Mouse (Mus musculus): Measurements from ENCODE around the gene Dgkh. TPM values are rescaled to one million over a fixed set of nuclear protein-coding genes. Genes with fewer than 3 reads are reported as not detected.

Dgkh gene
- total and polyA plus RNA-seq, 2 experiments = 0.24 to 1.8 TPM

DNA sequence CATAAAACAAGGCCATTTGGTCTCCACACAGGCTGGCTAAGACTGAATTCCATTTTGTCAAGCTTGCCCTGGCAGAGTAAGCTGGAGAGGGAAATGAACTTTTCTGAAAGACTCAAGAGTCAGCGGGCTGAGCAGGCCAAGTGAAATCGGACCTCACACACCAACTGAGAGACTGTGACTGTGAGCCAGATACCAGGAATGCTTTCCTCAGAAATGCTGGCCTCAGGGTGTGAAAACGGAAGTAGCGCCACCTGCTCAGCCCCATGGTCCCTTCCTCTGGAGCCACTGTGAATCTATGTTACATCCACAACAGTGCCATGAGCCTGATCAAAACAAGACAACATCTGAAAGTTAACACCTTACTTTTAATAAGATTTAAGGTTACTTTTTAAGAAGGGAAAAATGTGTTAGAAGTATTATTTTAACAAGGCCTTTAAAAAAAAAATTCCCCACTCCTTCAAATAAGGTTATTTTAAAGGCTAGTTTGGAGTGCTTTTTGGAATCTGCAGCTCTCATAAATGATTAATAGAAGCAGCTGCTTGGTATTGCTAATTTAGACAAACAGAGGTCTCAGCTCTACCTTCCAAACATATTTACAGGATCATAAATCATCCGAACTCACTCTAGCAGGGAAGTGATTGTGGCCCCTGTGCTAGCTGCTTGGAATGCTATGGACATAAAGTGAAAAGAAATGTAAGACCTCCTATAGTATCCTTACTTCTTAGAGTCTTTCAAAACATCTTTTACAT, 193.8 kb downstream of the Dgkh start:
- no peak for TF ChIP-seq CTCF (IDR thresholded peaks at IDR 0.05; ENCODE audit: low read depth, low read length)
- no peak for TF ChIP-seq POLR2A (IDR thresholded peaks at IDR 0.05; ENCODE audit: extremely low read depth, insufficient read depth, low read length)
- Histone ChIP-seq H3K27ac (replicated peaks; ENCODE audit: insufficient read depth, low read depth, low read length) (no peak overlapping the region), H3K9ac (ENCODE audit: low read depth, low read length) (no peak overlapping the region), H3K4me3 (ENCODE audit: insufficient read depth, low read depth, low read length) (no peak overlapping the region), H3K79me2 (ENCODE audit: control insufficient read depth, insufficient read depth, low read length) (peaks cover 10% of the 10 kb centered on the region; the same call in 1 of the 2 replicates), H3K27me3 (ENCODE audit: control insufficient read depth, insufficient read depth, low read length) (no peaks in the 10 kb centered on the region), H3K36me3 (ENCODE audit: control insufficient read depth, insufficient read depth, low read length) (no peaks in the 10 kb centered on the region), H3K4me1 (ENCODE audit: control insufficient read depth, insufficient read depth, low read length) (peaks cover 2% of the 10 kb centered on the region; the same call in 1 of the 2 replicates)
- no peak for DNase-seq (ENCODE audit: extremely low read depth, low read depth, low spot score)
- WGBS = 60% methylated on average over 5 of the region's 5 CpGs

- H3K9ac ChIP-seq (ENCODE audit: low read depth, low read length) = no peak overlapping the region
- no peaks in the 10 kb centered on the region for H3K27me3 ChIP-seq (ENCODE audit: control insufficient read depth, insufficient read depth, low read length)
- TF ChIP-seq CTCF (IDR thresholded peaks at IDR 0.05; ENCODE audit: low read depth, low read length) = no peak
- no peak for TF ChIP-seq POLR2A (IDR thresholded peaks at IDR 0.05; ENCODE audit: extremely low read depth, insufficient read depth, low read length)
- H3K4me1 ChIP-seq (ENCODE audit: control insufficient read depth, insufficient read depth, low read length) = peaks cover 2% of the 10 kb centered on the region; the same call in 1 of the 2 replicates
- WGBS = 34% methylated on average over 6 of the region's 6 CpGs
- H3K27ac ChIP-seq (replicated peaks; ENCODE audit: insufficient read depth, low read depth, low read length) = no peak overlapping the region; the same call in 1 of the 2 replicates
- peaks cover 12% of the 10 kb centered on the region; the same call in 1 of the 2 replicates for H3K79me2 ChIP-seq (ENCODE audit: control insufficient read depth, insufficient read depth, low read length)
- no peaks in the 10 kb centered on the region for H3K36me3 ChIP-seq (ENCODE audit: control insufficient read depth, insufficient read depth, low read length)
- DNase-seq (ENCODE audit: extremely low read depth, low read depth, low spot score) = peak; percentile 48
- 0 out of 2 replicates have a peak overlapping the region, but pooled peaks have one; percentile 88 for H3K4me3 ChIP-seq (ENCODE audit: insufficient read depth, low read depth, low read length)
Observed at GRCm38 (mm10) chr14:78537551-78537950, 195.0 kb downstream of the Dgkh start.

DNA sequence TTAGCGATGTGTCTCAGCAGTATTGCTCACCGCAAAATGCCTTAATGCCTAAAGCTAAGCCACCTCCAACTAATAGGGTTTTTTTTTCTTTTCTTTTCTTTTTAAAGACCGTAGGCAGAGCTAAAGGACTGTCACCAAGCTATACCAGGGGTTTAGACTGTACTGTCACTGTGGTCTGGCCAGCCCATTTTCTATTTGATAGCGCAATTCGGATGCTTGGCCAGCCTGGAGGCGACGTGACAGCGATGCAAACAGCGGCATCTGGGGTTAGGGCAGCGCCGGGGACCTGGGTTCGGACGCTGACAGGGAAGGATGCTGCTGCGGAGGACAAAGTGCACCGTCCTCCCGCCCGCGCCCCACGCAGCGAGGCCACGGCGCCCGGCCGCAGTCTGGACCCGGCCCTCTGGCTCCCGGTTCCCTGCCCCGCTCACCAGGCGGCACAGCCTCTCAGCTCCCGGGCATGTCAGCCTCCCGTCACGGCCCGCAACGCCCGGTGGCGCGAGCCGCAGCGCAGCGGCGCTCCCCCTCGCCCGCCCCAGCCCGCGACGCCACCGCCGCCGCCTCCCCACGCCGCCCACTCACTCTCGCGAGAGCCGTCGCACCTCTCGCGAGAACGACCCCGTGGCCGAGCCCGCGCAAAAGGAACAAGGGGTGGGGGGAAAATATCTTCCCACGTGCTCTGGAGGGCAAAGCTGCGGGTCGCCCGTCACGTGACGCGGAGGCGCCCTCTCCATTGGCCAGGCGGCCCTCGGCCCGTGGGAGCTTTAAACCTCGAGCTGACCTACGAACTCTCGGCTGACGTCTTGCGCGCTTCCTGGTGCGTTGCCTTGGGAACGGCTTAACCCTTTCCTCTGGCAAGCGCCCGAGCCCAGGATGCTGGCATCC, 196.1 kb downstream of the Dgkh start, which contains the start of gene Akap11:
Gene Akap11, minus strand, starts transcription at position 528 of the 885 bp plus-strand sequence.
- peaks cover 12% of the 10 kb centered on the region; the same call in 1 of the 2 replicates for H3K79me2 ChIP-seq (ENCODE audit: control insufficient read depth, insufficient read depth, low read length)
- TF ChIP-seq CTCF (IDR thresholded peaks at IDR 0.05; ENCODE audit: low read depth, low read length) = no peak
- TF ChIP-seq POLR2A (IDR thresholded peaks at IDR 0.05; ENCODE audit: extremely low read depth, insufficient read depth, low read length) = 0 out of 2 replicates have a peak, but pooled peaks have one; percentile 43
- peak within 1 kb of the TSS; percentile 88 for H3K4me3 ChIP-seq (ENCODE audit: insufficient read depth, low read depth, low read length)
- H3K4me1 ChIP-seq (ENCODE audit: control insufficient read depth, insufficient read depth, low read length) = peaks cover 2% of the 10 kb centered on the region; the same call in 1 of the 2 replicates
- no peaks in the 10 kb centered on the region for H3K36me3 ChIP-seq (ENCODE audit: control insufficient read depth, insufficient read depth, low read length)
- no peaks in the 10 kb centered on the region for H3K27me3 ChIP-seq (ENCODE audit: control insufficient read depth, insufficient read depth, low read length)
- peak within 1 kb of the TSS; percentile 88 for H3K9ac ChIP-seq (ENCODE audit: low read depth, low read length)
- WGBS = under 1% methylated on average over 82 of the region's 82 CpGs
- peak; percentile 87 for DNase-seq (ENCODE audit: extremely low read depth, low read depth, low spot score)
- peak within 1 kb of the TSS; percentile 65 for H3K27ac ChIP-seq (replicated peaks; ENCODE audit: insufficient read depth, low read depth, low read length)

- H3K79me2 ChIP-seq (ENCODE audit: control insufficient read depth, insufficient read depth, low read length) = peaks cover 12% of the 10 kb centered on the region; the same call in 1 of the 2 replicates
- no peaks in the 10 kb centered on the region for H3K27me3 ChIP-seq (ENCODE audit: control insufficient read depth, insufficient read depth, low read length)
- TF ChIP-seq POLR2A (IDR thresholded peaks at IDR 0.05; ENCODE audit: extremely low read depth, insufficient read depth, low read length) = no peak
- TF ChIP-seq CTCF (IDR thresholded peaks at IDR 0.05; ENCODE audit: low read depth, low read length) = no peak
- peaks cover 2% of the 10 kb centered on the region; the same call in 1 of the 2 replicates for H3K4me1 ChIP-seq (ENCODE audit: control insufficient read depth, insufficient read depth, low read length)
- H3K36me3 ChIP-seq (ENCODE audit: control insufficient read depth, insufficient read depth, low read length) = no peaks in the 10 kb centered on the region
- WGBS = 57% methylated on average over 2 of the region's 2 CpGs
- no peak overlapping the region for H3K4me3 ChIP-seq (ENCODE audit: insufficient read depth, low read depth, low read length)
- no peak overlapping the region for H3K27ac ChIP-seq (replicated peaks; ENCODE audit: insufficient read depth, low read depth, low read length)
- no peak for DNase-seq (ENCODE audit: extremely low read depth, low read depth, low spot score)
- H3K9ac ChIP-seq (ENCODE audit: low read depth, low read length) = no peak overlapping the region
Observed at GRCm38 (mm10) chr14:78535366-78535765, 197.2 kb downstream of the Dgkh start.

DNA sequence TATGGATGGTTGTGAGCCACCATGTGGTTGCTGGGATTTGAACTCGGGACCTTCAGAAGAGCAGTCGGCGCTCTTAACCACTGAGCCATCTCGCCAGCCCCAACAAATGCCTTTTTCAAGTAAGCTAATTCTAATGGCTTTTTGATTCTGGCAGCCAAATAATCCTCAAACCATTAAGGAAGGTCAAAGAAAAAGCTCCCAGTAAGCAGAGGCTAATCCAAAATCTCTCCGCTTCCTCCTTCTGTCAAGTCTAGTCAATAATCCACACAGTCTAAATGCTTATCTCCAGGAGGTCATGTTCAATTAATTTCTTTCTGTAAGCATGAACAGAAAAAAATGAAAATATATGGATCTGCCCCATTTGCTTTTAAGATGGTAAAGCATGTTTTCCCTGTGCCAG, 197.9 kb downstream of the Dgkh start:
- TF ChIP-seq CTCF (IDR thresholded peaks at IDR 0.05; ENCODE audit: low read depth, low read length) = no peak
- no peak for TF ChIP-seq POLR2A (IDR thresholded peaks at IDR 0.05; ENCODE audit: extremely low read depth, insufficient read depth, low read length)
- no peaks in the 10 kb centered on the region for H3K36me3 ChIP-seq (ENCODE audit: control insufficient read depth, insufficient read depth, low read length)
- H3K27me3 ChIP-seq (ENCODE audit: control insufficient read depth, insufficient read depth, low read length) = no peaks in the 10 kb centered on the region
- DNase-seq (ENCODE audit: extremely low read depth, low read depth, low spot score) = no peak
- 95% methylated on average over 5 of the region's 5 CpGs for WGBS
- H3K27ac ChIP-seq (replicated peaks; ENCODE audit: insufficient read depth, low read depth, low read length) = no peak overlapping the region
- H3K79me2 ChIP-seq (ENCODE audit: control insufficient read depth, insufficient read depth, low read length) = peaks cover 16% of the 10 kb centered on the region; the same call in 1 of the 2 replicates
- peaks cover 5% of the 10 kb centered on the region; the same call in 1 of the 2 replicates for H3K4me1 ChIP-seq (ENCODE audit: control insufficient read depth, insufficient read depth, low read length)
- H3K9ac ChIP-seq (ENCODE audit: low read depth, low read length) = no peak overlapping the region
- H3K4me3 ChIP-seq (ENCODE audit: insufficient read depth, low read depth, low read length) = no peak overlapping the region
